Mouse (Mus musculus): Measurements from ENCODE around the gene C1qa.
A peak's percentile ranks its signal among the peaks of the same experiment; 100 is the strongest.

Gene C1qa

DNA sequence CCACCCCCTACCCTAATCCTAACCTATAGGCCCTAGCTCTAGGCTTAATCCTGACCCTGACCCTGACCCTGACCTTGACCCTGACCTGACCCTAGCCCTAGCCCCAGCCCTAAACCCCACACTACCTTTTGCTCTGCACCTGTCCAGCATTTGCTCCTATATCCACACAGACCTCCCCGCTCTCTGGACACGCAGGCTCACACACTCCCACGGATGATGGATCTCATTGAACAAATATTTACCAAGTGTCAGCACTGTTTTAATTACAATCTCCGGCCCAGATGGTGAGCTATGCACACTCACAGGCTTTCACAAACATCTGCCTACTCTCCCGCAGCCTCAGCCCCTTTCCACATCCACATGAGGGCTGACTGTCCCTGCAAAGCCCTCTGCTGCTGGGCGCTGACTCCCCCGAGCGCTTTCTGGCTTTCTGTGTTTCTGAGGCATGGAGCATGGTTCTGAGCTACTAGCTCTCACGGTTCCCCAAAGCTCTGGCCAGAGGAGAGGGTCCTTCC lies 462 bp downstream of the C1qa start:
- DNase-seq, result no peak

GRCm38 (mm10) chr4:136896461-136896860 lies 2.1 kb downstream of the C1qa start:
- DNase-seq, result no peak

DNA sequence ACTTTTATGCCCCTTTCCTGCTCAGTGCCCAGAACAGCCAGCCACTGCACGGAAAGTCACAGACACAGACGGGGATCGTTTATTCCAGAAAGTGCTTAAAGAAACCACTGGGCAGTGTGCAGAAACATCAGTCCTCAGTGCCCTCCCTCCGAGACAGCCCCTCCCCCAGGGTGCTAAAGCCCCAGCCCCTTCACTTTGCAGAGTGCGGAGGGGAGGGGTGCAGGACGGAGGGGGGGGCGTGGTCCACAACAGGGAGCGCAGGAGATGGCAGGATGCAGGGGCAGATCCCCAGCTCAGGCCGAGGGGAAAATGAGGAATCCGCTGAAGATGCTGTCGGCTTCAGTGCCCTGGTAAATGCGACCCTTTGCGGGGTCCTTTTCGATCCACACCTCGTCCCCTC lies 2.7 kb downstream of the C1qa start:
- DNase-seq, result no peak

DNA sequence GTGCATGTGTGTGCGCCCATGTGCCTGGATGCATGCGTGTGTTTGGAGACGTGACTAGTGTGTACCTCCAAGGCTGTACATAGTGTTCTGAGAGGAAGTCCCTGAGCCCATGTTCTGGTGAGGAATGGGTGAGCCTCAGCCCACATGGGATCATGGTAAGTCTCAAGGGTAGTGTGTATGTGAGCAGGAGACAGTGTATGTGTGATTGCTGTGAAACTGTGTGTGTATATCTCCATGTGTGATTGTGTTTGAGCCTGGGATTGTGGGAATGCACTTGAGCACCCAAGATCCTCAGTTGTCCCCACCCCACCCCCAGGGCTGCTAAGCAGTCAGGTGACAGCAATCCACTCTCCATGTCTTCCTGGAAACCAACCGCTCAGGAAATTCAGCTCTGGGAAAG lies 3.8 kb downstream of the C1qa start:
- no peak for DNase-seq

- DNase-seq, result peak; percentile 60 to 66
Observed at GRCm38 (mm10) chr4:136893691-136894543, 4.7 kb downstream of the C1qa start.

GRCm38 (mm10) chr4:136892811-136893210 lies 5.8 kb downstream of the C1qa start, which contains the start of gene C1qc:
Gene C1qc, minus strand, starts transcription at chr4:136893065.
- no peak for DNase-seq

DNA sequence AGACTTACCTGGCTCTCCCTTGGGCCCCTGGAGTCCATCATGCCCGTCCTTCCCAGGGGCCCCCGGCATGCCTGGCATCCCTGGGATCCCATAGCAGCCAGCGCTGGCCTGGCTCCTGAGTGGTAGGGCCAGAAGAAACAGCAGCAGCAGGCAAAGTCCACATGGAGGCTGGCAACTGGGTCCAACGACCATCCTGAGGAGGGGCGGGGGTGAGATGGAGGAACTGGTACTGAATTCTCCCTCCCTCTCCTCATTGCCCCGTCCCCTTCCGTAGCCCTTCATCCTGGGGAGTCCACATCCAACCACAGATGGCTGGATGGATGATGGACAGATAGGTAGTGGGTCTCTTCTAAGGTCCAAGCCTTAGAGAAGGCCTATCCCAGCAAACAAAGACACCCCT lies 6.2 kb downstream of the C1qa start:
- no peak for DNase-seq

- no peak for DNase-seq
Observed at GRCm38 (mm10) chr4:136891115-136891514, 7.5 kb downstream of the C1qa start.

GRCm38 (mm10) chr4:136889981-136890380 lies 8.6 kb downstream of the C1qa start:
- DNase-seq, result no peak

GRCm38 (mm10) chr4:136887714-136888113 lies 10.9 kb downstream of the C1qa start:
- DNase-seq, result no peak

- no peak for DNase-seq
Observed at GRCm38 (mm10) chr4:136886101-136886500, 12.5 kb downstream of the C1qa start, which contains the start of gene C1qb. Gene C1qb, minus strand, starts transcription at chr4:136886187.

- peak; percentile 19 to 37 for DNase-seq
Observed at GRCm38 (mm10) chr4:136878601-136879000, 20.0 kb downstream of the C1qa start.

DNA sequence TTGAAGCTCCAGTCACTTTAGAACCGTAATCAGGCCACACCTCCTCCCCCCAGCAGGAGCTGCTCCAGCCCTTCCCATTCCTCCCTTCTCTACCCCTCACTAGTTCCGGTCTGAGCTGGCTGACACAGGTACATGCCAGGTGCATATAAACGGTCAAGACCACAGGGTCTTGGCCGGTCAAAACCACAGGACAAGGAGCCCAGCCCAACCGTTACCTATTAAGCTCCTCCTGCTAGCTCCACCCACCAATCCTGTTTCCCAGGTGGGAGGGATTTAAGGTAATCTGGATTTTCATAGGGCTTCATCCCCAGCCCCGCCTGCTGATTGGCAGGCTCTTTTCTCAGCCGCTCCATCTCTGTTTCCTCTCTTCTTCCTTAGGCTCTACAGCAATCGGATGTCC lies 20.4 kb downstream of the C1qa start:
- no peak for DNase-seq

- peak; percentile 42 to 52 for DNase-seq
Observed at GRCm38 (mm10) chr4:136876971-136877370, 21.6 kb downstream of the C1qa start.

GRCm38 (mm10) chr4:136875012-136875411 lies 23.6 kb downstream of the C1qa start:
- DNase-seq, result no peak

DNA sequence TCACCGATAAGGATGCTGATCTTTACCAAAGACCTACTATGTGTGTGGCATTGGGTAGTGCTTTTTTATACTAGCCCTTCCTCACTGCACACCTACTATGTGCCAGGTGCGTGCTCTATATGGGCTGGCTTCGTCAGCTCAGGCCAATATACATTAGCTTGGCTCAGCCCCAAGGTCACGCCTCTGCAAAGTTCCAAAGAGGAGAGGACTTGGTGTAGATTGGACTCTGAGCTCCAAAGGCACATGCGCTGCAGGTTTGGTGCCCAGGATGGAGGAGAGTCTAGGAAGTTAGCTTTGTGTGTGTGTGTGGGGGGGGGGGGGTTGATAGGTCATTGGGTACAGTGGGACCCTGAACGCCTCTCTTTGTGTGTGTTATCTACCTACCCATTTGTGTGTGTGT lies 30.2 kb downstream of the C1qa start:
- DNase-seq, result no peak

GRCm38 (mm10) chr4:136867690-136868345 lies 30.8 kb downstream of the C1qa start:
- DNase-seq, result peak; percentile 33 to 51

DNA sequence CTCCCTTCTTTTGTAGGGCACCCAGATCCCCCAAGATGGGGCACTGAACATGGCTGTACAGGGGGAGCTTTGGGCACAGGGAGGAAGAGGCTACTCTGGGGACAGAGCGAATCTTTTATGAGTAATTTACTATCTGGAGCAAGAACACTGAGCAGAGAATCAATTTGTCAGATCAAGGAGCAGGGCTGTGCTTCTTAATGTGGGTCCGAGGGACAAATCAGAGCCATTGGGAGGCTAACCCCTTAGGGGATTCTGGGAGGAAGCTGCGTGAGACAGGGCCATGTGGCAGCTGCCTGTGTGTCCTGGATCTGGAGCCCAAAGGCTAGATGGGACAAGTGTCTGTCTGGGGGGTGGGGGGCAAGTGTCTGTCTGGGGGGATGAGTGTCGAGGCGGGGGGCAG lies 33.1 kb downstream of the C1qa start:
- DNase-seq, result no peak

- no peak for DNase-seq
Observed at GRCm38 (mm10) chr4:136864751-136865470, 33.7 kb downstream of the C1qa start.

GRCm38 (mm10) chr4:136863517-136863916 lies 35.1 kb downstream of the C1qa start:
- DNase-seq, result no peak

DNA sequence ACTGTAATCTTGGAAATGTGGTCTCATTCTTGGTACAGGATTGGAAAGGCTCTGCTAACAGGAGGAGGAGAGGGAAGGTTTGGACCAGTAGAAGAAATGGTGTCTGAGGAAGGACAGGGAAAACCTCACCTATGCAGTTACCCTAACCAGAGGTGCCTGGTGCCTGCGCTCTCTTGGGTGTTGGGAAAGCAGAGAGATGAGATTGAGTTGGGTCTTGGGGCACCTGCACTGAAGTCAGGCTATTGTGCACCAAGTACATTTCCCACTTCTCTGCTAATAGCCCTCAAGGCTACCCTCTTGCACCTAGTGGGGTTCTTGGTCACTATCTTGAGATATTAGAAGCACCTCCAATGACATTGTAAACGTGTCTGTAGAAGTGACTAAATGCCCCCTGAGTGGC lies 36.2 kb downstream of the C1qa start:
- DNase-seq, result no peak

- no peak for DNase-seq
Observed at GRCm38 (mm10) chr4:136861806-136862205, 36.8 kb downstream of the C1qa start.

- DNase-seq, result no peak
Observed at GRCm38 (mm10) chr4:136860022-136860421, 38.6 kb downstream of the C1qa start.

Measured in cerebellum, postnatal 36 days (tissue).